Mouse (Mus musculus): ENCODE results near the gene Idua. TPM values are rescaled to one million over a fixed set of nuclear protein-coding genes. Genes with fewer than 3 reads are reported as not detected.

Gene Idua
- polyA plus RNA-seq, 1 experiment from 2014 or later, result 14.5 TPM

GRCm38 (mm10) chr5:108711968-108712367 is 51.8 kb downstream of the Idua start:
- Histone ChIP-seq H3K4me2 (no peak overlapping the region), H3K4me1 (peaks cover 7% of the 10 kb centered on the region), H3K9me3 (no peaks in the 10 kb centered on the region), H3K36me3 (peaks cover 9% of the 10 kb centered on the region; the same call in 1 of the 2 replicates), H3K9ac (no peak overlapping the region), H3K4me3 (no peak overlapping the region), H3K27me3 (no peaks in the 10 kb centered on the region), H3K27ac (no peak overlapping the region)
- WGBS, result 69% methylated on average over 6 of the region's 6 CpGs
- ATAC-seq (ENCODE audit: borderline replicate concordance, extremely low read depth, low FRiP score, low TSS enrichment), result no peak

DNA sequence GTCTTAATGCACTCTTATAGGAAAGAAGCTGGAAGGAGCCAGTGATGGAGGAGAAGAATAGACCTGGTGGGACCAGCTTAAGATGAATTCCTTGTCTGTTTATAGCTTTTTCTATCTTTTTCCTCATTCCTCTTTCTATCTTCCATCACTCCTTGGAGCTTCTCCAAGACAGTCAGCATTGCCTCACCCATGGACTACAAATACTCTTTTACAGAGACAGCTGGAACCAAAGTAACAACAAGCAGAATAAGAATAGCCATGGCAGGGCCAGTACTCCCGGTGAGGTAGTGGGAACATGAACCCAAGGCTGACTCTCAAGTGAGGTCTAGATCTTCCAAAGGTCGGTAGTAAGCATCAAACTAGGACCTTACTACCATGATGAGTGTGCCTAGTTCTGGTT is 53.0 kb downstream of the Idua start:
- ATAC-seq (ENCODE audit: borderline replicate concordance, extremely low read depth, low FRiP score, low TSS enrichment), result no peak
- Histone ChIP-seq H3K27me3 (no peaks in the 10 kb centered on the region), H3K27ac (no peak overlapping the region), H3K4me2 (no peak overlapping the region), H3K9me3 (no peaks in the 10 kb centered on the region), H3K9ac (no peak overlapping the region), H3K4me3 (no peak overlapping the region), H3K4me1 (peaks cover 7% of the 10 kb centered on the region), H3K36me3 (no peaks in the 10 kb centered on the region)
- 75% methylated on average over 2 of the region's 2 CpGs for WGBS

DNA sequence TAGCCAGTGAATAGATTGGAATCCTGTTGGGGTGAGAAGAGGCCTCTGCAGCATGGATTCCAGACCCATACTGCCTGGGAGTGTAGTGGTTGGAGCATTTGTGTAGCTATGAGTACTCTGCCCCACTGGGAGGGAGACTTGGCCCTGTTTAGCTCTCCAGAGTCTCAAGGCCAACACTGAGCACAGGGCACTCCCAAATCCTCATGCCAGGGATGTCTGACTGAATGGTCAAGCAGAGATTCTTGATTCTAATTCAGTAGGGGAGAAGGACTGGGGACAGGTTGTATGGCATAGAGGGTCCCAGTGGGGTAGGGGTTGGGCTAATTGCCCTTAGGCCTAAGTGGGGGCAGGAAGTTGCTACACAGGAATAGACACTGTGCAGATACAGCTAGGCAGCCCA is 53.6 kb downstream of the Idua start:
- Histone ChIP-seq H3K27ac (peak overlapping the region; percentile 48), H3K27me3 (no peaks in the 10 kb centered on the region), H3K4me2 (no peak overlapping the region), H3K4me1 (peaks cover 7% of the 10 kb centered on the region), H3K9ac (no peak overlapping the region), H3K9me3 (no peaks in the 10 kb centered on the region), H3K36me3 (no peaks in the 10 kb centered on the region), H3K4me3 (no peak overlapping the region)
- ATAC-seq (ENCODE audit: borderline replicate concordance, extremely low read depth, low FRiP score, low TSS enrichment), result no peak

DNA sequence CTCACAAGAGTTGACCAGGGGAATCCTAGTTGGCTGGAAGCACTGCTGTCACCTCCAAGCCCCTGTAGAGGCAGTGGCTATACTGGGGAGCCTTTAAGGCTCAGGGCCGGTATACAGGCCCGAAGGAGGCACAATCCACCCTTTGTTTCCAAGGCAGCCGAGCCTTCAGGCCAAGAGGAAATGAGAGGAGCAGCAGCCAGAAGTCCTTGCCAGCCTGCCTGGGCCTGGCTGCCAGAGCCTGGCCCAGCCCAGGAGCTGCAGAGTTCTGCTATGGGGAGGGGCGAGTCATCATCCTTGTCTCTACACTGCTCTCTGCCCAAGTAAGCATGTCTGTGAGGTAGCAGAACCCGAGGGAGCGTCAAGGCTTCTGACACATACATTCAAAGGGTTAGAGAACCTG is 54.0 kb downstream of the Idua start:
- Histone ChIP-seq H3K27ac (peak overlapping the region; percentile 48), H3K9ac (no peak overlapping the region), H3K27me3 (no peaks in the 10 kb centered on the region), H3K4me1 (peaks cover 7% of the 10 kb centered on the region), H3K4me2 (no peak overlapping the region), H3K36me3 (no peaks in the 10 kb centered on the region), H3K4me3 (no peak overlapping the region), H3K9me3 (no peaks in the 10 kb centered on the region)
- ATAC-seq (ENCODE audit: borderline replicate concordance, extremely low read depth, low FRiP score, low TSS enrichment), result peak; percentile 43
- 41% methylated on average over 6 of the region's 6 CpGs for WGBS

GRCm38 (mm10) chr5:108715974-108716373 is 55.8 kb downstream of the Idua start:
- Histone ChIP-seq H3K9me3 (no peaks in the 10 kb centered on the region), H3K4me2 (no peak overlapping the region), H3K4me3 (no peak overlapping the region), H3K27me3 (no peaks in the 10 kb centered on the region), H3K4me1 (peaks cover 7% of the 10 kb centered on the region), H3K9ac (no peak overlapping the region), H3K36me3 (no peaks in the 10 kb centered on the region), H3K27ac (no peak overlapping the region)
- WGBS, result 68% methylated on average over 1 of the region's 1 CpGs
- no peak for ATAC-seq (ENCODE audit: borderline replicate concordance, extremely low read depth, low FRiP score, low TSS enrichment)

- Histone ChIP-seq H3K36me3 (no peaks in the 10 kb centered on the region), H3K9me3 (no peaks in the 10 kb centered on the region), H3K9ac (no peak overlapping the region), H3K4me3 (no peak overlapping the region), H3K4me2 (no peak overlapping the region), H3K27me3 (no peaks in the 10 kb centered on the region), H3K4me1 (peaks cover 7% of the 10 kb centered on the region), H3K27ac (no peak overlapping the region)
- ATAC-seq (ENCODE audit: borderline replicate concordance, extremely low read depth, low FRiP score, low TSS enrichment), result no peak
- WGBS, result 44% methylated on average over 4 of the region's 4 CpGs
These were observed 57.9 kb downstream of the Idua start for GRCm38 (mm10) chr5:108718051-108718450.

- Histone ChIP-seq H3K36me3 (no peaks in the 10 kb centered on the region), H3K9ac (no peak overlapping the region), H3K4me3 (no peak overlapping the region), H3K27ac (no peak overlapping the region; the same call in 1 of the 2 replicates), H3K4me1 (no peaks in the 10 kb centered on the region), H3K4me2 (no peak overlapping the region), H3K27me3 (no peaks in the 10 kb centered on the region), H3K9me3 (no peaks in the 10 kb centered on the region)
- 49% methylated on average over 7 of the region's 7 CpGs for WGBS
- ATAC-seq (ENCODE audit: borderline replicate concordance, extremely low read depth, low FRiP score, low TSS enrichment), result no peak
These were observed 59.6 kb downstream of the Idua start for GRCm38 (mm10) chr5:108719761-108720160.

DNA sequence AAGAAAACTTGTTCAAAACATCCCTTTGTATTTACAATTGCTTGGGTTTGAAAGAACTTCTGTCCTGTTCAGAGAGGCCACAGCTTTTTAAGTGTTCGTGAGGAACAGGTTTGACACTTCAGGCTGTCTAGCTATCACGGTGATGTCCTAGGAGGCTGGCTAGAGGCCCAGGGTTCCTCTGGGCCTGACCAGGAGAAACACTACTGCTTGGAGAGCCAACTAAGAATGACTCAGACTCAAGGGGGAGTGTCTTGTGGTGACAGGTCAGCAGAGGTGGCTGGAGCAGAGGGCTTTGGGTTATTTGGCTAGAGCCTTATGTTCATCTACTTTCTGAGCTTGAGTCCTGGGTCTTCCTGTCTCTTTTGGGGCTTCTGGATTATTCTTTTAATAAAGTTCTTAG is 63.9 kb downstream of the Idua start:
- no peak overlapping the region for H3K4me2 ChIP-seq
- H3K4me1 ChIP-seq, result no peaks in the 10 kb centered on the region
- H3K27me3 ChIP-seq, result no peaks in the 10 kb centered on the region
- H3K9ac ChIP-seq, result no peak overlapping the region
- WGBS, result 31% methylated on average over 2 of the region's 2 CpGs
- H3K36me3 ChIP-seq, result no peaks in the 10 kb centered on the region
- no peak overlapping the region for H3K27ac ChIP-seq
- no peaks in the 10 kb centered on the region for H3K9me3 ChIP-seq
- ATAC-seq (ENCODE audit: borderline replicate concordance, extremely low read depth, low FRiP score, low TSS enrichment), result no peak
- no peak overlapping the region for H3K4me3 ChIP-seq

DNA sequence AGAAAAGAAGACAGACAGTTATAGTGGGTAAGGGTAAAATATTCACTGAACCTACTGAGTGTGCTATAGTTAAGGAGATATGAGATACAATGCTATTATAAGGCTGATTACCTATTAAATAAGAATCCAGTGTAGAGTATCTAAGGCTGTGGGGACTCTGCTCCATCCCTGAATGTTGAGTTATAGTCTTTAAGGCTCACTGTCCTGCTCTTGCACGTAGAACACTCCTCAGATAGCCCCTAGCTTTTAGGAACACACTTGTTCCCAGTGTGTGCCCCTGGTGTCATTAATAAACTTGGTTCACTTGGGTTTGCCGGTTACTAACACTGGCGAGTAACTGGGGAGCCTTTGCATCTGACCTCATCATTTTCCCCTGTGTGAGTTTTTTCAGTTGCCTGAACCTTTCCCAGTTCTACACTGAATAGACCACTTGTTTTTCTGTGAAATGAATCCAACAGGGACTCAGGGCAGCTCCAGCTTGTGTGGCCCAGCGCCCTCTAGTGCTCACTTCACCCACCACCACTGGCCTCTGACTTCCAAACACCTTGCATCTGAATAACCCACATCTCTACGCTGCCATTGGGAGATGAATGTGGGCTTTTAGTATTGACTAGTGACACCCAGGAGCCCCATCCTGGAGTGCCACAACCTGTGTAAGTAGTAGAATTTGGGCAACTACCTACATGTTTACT is 66.6 kb downstream of the Idua start:
- Histone ChIP-seq H3K27ac (no peak overlapping the region), H3K4me1 (no peaks in the 10 kb centered on the region), H3K36me3 (no peaks in the 10 kb centered on the region), H3K9ac (no peak overlapping the region), H3K4me3 (no peak overlapping the region), H3K4me2 (no peak overlapping the region), H3K9me3 (no peaks in the 10 kb centered on the region), H3K27me3 (0 out of 2 replicates have a peak, but pooled peaks cover 2% of the 10 kb centered on the region)
- ATAC-seq (ENCODE audit: borderline replicate concordance, extremely low read depth, low FRiP score, low TSS enrichment), result 0 out of 2 replicates have a peak, but pooled peaks have one; percentile 46
- WGBS, result 20% methylated on average over 5 of the region's 5 CpGs

GRCm38 (mm10) chr5:108727425-108727824 is 67.3 kb downstream of the Idua start:
- H3K36me3 ChIP-seq, result no peaks in the 10 kb centered on the region
- H3K9ac ChIP-seq, result no peak overlapping the region
- ATAC-seq (ENCODE audit: borderline replicate concordance, extremely low read depth, low FRiP score, low TSS enrichment), result no peak
- no peaks in the 10 kb centered on the region for H3K9me3 ChIP-seq
- no peak overlapping the region for H3K4me3 ChIP-seq
- no peak overlapping the region for H3K27ac ChIP-seq
- no peaks in the 10 kb centered on the region for H3K4me1 ChIP-seq
- H3K4me2 ChIP-seq, result no peak overlapping the region
- H3K27me3 ChIP-seq, result 0 out of 2 replicates have a peak, but pooled peaks cover 4% of the 10 kb centered on the region
- WGBS, result 83% methylated on average over 1 of the region's 1 CpGs
